Mouse (Mus musculus): ENCODE results near the gene Tmem178.

The Tmem178 gene

DNA sequence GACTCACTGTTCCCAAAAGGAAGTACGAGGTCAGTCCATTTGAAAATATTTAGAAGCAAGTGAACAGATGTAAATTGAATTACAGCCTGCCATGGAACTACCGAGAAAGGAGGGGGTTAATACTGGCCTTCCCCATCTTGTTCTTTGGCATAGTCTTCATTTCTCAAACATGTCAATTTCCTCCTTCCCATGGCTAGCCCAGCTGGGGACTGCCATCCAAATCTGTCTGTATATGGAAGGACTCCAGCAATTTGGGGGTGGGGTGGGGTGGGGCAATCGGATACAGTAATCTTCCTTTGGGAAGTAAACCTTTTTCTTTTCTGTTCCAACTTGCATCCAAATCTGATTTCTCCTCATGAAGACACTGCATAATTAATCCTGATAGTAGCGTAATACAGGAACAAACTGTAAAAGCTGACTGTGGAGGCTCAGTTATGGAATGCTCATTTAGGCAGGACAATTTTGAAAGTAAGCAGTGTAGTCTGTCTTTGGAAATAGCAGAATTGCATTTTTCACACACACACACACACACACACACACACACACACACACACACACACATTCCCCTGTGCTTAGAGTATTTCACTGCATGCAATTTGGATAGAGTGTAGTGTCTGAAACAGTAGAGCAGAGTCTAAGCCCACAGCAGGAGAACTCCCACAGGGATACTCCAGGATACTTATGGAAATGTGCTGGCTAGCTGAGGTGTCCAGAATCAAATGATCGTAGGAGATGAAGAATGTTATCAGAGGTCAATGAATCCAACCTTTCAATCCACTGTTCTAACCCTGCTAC, 1.9 kb downstream of the Tmem178 start:
- peak; percentile 92 for DNase-seq

DNA sequence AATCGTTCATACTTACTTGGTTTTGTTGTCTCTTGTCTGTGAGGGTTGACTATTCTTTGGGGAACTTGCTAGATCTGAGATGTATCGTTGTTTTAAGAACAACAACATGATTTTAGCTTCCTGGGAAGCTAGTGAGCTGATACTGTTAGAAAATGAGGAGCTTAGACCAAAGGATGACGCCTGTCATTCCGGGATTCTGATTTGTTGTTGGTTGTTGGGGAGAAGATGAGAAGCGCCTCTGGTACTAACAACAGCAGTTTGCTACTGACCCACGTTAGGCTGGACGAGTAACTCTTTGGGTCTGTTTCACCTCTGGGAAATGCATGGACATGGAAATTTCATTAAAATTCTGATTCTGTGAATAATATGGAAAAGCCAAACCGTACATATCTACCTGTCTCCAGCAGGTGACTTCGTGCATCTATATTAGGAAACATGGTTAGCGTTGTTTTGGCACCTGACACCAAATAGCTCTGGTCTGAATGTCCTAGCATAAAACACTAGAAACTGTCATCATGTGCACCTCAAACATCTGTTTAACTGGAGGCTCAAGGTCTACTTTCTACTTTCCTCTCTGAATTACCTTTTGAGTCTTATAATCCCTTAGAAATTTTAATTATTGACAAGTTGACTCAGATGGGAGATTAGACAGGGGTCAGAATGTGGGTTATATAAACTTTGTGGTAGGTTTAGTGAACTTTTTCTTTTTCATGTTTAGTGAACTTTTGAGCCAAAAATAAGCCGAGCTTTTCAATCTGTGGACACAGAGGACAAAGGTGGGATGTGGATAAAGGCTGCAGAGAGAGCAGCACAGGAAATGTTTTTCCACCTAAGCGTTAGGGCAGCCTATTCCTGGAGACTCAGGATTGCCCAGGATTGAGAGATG, 2.9 kb downstream of the Tmem178 start:
- no peak for DNase-seq

DNA sequence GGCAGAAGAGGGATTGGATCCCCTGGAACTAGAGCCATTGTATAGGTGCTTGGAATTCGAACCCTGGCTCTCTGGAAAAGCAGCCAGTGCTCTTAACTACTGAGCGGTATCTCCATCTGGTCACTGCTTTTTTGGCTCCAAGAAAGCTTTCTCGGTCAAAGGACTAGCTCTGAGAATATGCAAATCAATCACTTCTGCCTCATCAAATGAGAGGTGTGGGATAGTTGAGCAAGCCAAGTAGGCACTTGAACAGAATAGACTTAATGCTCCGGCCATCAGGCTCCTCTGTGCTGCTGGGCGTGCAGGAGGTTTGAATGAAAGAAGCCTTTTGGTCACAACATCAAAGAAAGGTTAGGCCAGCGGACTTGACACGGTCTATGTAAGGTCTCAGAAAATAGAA, 5.0 kb downstream of the Tmem178 start:
- no peak for DNase-seq

DNA sequence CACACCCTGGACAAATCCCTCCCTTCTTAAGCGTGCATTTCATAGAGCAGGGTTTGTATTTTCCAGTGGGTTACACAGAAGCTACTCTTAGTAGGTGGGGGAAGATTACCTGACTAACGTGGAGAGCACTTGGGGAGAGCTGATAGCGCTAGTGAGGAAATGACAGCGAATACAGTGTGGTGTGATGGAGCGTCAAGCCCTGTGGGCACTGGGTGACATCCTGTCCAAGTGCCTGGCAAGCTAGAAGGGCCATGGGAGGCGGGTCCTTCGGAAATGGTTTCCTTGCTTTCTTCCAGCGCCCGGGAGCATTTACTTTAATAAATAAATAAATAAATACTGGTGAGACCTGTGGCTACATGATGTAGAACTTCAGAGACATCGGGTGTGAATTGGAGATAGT, 5.5 kb downstream of the Tmem178 start:
- DNase-seq, result no peak

DNA sequence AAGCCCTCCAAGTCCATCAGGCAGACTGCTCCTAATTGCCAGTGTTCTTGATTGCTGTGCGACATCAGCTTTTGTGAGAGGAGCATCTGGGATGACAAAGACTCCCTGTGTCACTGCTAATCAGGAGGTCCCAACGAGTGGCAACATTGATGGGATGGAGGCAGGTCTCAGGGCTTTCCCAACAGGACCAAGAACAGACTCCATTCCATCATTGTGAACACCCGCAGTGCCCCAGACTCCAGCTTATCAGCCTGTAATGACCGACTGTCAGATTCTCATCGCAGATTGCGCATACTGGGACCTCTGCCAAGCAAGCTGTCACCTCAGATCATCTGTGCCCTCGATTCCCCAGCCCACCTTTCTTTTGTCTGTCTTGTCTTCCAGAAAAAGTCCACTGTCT, 7.9 kb downstream of the Tmem178 start:
- peak; percentile 84 for DNase-seq

DNA sequence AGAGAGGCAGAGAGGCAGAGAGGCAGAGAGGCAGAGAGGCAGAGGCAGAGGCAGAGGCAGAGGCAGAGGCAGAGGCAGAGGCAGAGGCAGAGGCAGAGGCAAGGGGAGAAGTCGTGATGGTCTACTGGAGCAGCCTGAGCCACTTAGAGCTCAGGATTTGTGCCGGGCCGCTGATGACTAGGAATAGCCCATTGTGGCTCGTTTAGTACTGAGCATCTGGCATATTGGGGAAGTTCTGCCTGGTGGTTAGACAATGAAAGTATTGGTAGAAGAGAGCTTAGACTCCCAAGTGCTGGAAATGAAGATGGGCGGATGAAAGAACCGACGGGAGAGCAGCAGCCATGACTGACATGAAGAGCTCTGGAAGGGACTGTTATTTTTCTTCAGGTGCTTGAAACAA, 11.0 kb downstream of the Tmem178 start:
- no peak for DNase-seq

DNA sequence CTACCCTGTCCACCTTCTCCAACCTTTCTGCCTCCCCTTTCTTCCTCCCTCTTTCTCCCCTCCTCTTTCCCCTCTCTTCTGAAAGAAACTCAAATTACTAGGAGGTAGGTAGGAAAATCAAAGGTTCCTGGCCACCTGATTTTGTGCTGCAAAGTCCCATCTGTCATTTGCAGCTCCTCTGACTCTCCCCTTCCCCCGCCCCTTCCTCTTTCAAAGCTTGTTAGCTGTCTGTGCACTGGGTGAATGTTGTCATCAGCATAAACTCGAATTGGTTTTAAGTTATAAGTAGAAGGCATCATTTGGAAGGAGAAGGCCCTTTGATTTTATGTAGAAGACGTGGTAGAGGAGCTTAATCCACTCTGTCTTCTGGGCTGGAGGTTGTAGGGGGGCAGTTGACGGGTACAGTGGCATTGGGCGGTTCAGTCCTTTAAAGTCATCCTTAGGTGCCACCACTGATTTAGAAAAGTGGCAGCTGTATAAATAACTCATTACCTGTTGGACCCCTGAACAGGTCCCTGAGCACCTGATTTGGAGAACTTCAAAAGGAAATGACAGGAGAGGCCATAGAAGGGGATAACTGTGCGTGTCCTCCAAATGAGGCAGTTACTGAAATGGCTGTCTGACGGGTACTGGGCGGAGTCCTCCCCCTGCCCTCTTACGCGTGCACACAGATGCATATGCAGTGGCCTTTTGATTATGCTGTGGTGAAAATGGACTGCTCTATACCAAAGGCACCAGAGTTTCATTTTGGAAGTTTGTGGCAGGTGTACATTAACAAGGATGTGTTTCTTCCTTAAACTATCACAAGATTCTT, 11.8 kb downstream of the Tmem178 start:
- no peak for DNase-seq

DNA sequence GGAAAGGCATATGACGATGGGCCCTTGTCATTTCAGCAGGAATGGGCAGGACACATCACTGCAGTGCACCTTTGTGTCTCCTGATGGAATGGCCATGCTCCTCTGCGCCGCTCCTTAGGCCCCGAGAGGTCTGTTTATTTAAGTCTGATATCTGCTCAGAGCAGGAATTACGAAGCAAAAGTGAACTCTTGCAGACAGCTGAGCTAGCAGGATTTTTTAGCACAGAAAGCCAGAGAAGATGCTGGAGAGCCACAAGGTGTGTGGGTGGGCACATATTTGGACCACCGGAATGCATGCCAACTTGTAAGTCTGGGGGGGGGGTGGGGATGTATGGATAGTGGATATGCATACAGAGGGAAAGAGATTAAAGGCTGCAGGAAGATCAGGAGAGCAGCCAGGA, 13.9 kb downstream of the Tmem178 start:
- no peak for DNase-seq

DNA sequence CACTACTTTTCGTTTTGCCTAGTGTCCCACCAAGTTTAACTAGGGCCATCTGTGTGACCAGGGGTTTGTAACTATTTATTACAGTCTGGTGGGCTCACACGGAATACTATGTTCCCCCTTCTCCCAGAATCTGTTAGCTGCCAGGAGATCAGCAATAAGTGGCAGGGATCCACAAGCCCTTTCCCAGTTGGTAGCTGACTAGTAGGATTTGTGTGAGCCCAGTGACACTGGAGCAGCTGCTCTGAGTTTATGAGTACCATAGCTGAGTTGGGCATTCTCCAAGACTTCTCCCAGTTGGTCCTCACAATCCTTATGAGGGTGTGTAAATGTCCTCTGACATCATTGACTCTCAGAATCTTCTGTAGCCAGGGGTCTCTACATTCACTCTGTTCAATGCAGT, 15.4 kb downstream of the Tmem178 start:
- no peak for DNase-seq

DNA sequence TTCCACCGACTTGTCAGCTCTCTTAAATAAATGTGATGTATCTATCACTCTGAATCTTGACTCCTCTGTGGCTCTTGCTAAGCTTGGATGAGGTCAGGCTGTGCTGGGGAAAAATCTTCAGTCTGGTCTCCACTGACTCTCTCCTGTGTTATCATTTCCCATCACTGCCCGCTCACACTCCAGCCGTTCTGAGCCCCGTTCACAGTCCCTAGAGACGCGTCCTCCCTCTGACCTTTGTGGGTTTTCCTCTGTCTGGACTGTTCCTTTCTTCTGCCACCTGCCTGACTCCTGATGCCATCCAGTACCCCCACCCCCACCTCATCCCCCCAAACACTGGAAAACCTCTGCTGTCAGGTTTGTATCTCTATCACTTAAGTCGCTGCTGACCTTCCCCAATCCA, 23.0 kb downstream of the Tmem178 start:
- no peak for DNase-seq

DNA sequence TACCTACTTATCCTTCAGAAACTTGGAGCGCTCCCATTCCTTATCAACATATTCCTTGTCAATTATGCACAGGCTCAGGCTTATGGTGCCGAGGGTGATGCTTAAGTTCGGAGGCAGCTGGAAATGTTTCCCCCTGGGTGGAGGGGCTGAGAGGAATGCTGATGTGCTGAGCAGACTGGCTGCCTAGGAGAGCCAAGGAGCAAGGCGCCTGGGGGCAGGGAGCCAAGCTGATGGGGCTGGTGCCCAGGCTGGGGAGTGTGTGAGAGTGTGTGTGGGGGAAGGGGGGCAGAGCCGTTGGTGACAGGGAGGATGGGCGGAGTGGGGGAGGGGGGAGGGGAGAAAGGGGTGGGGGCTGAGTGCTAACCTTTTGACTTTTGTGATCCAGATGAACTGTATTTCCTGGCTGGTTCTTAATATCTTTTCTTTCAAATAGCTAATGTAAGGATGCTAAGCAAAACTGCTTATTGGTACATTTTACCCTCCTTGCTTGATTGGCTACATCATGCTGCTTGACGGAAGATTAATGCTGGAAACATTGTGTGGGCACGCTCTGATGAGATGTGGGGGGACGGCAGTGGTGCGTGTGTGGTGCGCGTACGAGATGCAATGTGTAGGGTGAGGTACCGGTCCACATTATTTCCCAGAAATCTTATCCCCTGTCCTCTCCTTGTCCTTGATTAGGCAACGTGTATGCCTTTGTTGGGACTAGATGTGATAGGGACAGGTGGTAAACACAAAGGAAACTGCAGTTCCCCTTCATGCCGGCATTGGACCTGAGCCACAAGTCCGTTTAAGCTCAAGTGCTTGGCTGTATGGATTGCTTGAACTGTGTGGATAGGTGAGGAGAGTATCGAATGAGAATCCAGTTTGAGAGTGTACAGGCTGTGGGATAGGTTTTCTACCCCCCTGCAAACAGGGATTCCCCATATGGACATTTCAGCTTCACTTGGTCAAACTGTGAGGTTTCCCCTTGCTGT, 25.5 kb downstream of the Tmem178 start:
- DNase-seq, result peak; percentile 81

DNA sequence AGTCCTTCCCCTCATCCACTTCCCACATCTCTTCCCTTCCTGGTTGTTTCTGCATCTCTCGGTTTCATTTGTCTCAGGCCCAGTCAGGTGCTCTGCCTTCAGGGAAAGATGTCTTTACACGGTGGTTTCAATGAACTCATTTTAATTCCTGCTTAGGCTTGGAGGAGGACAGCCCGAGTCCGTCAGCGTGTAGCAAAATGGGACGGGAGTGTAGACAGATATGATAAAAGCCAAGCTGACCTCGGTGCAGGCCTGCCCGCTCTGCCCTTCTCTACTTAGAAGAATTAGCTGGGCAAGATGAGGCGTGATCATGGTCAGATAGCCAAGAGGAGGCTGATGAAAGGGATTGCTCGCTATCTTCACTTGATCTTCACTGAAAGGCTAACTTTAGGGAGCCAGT, 26.3 kb downstream of the Tmem178 start:
- DNase-seq, result no peak

DNA sequence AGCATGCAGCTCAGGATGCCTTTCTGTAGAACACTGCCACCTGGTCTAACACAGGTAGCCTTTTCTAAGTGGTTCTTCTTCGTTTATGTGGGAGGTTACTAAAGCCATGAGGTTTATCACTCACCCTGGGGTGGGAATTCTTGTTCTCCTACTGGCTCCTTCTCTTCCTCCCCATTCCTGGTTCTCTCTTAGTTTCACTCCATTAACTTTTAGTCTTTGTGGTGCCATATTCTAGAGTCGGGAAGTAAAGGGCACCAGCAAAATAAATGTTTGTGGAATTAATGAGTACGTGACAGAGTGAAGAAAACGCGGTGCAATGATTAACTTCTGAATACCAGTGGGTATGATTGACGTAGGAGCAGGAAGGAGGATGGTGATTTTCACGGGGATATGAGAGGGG, 28.5 kb downstream of the Tmem178 start:
- no peak for DNase-seq

DNA sequence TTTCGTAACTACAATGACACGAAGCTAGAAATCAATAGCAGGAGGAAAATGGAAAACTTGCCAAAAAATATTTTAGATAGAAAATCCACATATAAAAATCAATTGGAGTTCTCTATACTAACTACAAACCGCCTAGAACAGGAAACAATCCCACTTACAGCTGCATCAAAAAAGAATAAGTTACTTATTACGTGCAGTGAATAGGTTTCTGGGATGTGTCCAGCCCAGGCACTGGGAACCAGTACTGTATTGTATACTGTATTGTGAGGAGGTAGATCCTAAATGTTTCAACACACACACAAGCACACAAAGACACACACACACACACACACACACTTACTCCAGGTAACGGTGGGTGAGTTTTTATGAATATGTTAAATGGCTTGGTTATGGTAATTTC, 32.8 kb downstream of the Tmem178 start:
- no peak for DNase-seq

DNA sequence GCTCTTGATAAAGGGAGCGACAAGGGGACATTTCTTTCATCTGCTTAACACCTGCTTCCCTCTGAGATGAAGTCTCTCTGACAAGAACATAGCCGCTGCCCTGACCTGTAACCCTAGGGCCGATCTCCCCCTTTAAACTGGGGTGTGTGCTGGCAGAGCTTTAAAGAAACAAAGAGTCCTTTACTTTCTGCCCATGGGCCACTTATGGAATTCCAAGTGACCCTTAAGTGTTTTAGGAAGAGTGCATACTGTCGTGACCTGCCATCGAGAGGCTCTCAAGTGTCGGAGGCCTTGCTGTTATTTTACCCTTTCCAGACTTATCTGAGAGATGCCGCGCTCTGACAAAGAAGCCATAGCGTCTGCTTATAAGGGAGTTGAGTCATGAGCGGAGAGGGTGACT, 35.7 kb downstream of the Tmem178 start:
- no peak for DNase-seq

DNA sequence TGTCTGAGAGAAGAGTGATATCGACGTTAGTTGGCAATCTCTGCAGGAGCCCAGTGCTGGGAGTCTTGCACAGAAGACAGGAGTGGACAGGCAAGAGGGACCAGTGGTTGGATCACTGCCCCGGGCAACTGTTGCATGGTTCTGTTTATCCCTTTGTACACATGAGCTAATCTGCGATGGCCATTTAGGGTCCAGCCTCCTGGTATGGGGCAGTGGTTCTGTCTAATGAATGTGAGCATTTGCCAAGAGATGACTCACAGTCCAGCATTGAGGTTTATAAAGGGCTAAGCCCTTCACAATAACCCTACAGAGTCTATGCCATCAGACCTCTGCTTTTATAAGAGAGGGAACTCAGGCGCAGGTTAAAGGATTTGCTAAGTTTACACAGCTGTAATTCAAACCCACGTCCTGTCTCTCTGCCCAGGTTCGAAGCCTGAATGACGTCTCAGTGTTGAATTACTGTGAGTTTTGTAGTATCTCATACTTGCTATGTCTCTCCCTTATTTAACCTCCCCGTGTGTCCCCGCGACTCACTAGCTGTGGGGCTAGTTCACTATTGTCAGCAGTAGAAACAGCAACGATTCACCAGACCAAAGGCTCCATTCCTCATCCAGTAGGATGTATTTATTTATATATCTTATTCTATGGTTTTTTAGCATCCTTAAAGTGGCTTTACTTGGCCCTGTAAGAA, 37.4 kb downstream of the Tmem178 start:
- peak; percentile 93 for DNase-seq

DNA sequence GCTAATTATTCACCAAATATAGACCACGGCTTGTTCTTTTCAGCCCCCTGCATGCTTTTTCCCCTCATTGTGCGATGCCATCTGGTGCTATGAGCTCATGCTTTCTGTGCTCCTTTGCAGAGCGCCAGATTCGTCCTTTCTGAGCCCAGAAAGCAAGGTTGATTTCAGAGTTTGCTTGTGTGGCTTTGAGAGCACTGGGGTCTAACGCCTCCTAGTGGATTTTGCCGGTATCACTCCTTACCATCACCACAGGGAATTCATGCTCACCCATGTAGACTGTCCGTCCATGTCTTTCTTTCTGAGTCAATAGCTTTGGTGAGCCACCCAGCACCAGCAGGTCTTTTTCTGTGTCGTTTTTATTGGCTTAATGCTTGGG, 38.0 kb downstream of the Tmem178 start:
- DNase-seq, result peak; percentile 99

DNA sequence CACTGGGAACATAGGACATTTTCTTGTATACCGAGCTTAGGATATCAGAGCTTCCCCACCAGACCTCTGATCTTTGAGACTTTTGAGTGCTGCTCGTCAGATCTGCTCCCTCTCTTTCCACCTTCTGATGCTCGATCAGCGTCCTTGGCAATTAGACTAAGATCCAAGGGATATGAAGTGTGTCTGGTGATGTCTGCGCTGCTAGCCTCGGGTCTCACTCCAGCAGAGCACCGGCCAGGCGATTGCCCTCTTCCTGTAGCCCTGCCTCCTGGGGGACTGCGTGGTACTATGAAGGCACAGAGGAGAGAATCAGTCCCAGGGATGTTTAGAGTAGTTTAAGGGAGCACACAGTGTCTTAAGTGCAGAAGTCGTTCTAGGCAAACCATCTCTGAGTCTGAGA, 38.5 kb downstream of the Tmem178 start:
- DNase-seq, result no peak

DNA sequence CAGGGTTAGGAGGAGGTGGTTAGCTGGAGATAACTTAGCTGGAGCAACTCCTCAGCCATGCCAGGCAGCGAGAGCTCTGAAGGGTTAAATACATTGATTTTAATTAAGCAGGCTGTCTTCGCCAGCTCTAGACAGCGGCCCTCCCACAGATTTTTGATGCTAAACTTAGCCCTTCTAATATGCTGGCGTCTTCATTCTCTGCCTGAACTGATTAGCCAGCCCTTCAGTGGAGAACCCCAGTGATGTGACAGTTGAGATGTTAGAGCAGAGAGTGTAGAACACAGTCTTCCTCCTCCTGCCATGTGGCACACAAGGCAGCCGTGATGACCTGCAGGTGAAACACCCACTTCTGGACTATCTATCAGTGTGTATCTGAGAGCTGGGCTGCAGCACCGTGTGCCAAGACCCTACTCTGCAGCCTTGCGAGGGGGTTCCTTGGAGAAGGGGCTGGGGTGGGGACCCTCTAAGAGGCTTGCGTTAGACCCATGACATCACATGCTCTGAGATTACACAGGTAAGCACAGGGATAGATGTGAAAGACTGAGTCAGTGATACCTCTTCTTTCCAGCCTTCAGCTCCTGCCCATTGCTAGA, 47.2 kb downstream of the Tmem178 start:
- DNase-seq, result no peak

DNA sequence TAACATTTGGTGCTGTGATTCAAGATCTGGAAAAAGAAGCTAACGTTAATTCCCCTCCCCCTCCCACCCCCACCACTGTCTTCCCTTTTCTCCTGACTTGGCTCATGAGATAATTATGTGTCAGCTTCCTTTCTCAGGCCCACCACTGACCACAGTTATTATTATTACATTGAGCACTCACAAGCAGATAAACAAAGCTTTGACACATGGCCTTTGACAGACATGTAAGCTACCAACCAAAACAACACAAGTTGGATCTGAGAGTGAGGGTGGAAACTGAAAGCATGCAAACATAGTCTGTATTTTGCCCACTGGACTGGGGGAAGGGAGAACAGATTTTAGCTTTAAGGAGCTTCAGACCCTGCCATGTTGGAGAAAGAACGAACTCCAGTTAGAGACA, 52.8 kb downstream of the Tmem178 start:
- DNase-seq, result no peak

DNA sequence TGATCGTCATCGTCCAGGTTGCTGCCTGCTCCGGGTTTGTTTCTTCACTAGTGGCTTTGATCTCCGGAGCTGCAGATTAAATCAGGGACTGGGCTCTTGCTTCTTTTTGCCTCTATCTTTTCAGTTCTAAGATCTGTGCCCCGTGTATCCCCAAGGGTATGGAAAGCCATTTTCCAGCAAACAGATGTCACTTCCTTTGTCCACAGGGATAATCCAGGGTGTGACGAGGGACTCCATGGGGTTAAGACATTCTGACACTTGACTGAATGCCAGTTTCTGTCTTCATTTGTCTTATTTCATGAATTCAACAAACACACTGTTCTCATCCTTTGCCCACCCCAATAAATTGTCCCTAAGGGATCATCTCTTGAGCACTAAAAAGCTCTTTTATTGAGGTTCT, 54.5 kb downstream of the Tmem178 start:
- no peak for DNase-seq

Measured in cerebellum, adult 9-10 months (tissue).